Mouse (Mus musculus): ENCODE measurements at regions not wholly inside any gene's neighbourhood (a gene's known extent, or its start where the extent isn't known, plus 50 kb on each side); places are given as distances from the start of the nearest gene placed in this dataset.

- no peaks in the 10 kb centered on the region for H3K36me3 ChIP-seq (ENCODE audit: insufficient read depth, low read length)
- no peaks in the 10 kb centered on the region; the same call in 1 of the 2 replicates for H3K4me1 ChIP-seq (replicated peaks; ENCODE audit: low read depth, low read length)
- H3K9me3 ChIP-seq (ENCODE audit: low read length) = no peaks in the 10 kb centered on the region
- peaks cover 24% of the 10 kb centered on the region for H3K27me3 ChIP-seq (ENCODE audit: insufficient read depth, low read length)
- H3K4me3 ChIP-seq (replicated peaks; ENCODE audit: low read length) = no peak overlapping the region
- TF ChIP-seq NANOG (IDR thresholded peaks at IDR 0.05; ENCODE audit: borderline replicate concordance, low read length) = no peak
- no peak for TF ChIP-seq CTCF (conservative IDR thresholded peaks at IDR 0.05; ENCODE audit: low read length)
- no peak for TF ChIP-seq POU5F1 (IDR thresholded peaks at IDR 0.05; ENCODE audit: borderline replicate concordance, low read length)
Observed at GRCm38 (mm10) chr3:149519575-149519929, 529.2 kb upstream of the Adgrl2 start.

DNA sequence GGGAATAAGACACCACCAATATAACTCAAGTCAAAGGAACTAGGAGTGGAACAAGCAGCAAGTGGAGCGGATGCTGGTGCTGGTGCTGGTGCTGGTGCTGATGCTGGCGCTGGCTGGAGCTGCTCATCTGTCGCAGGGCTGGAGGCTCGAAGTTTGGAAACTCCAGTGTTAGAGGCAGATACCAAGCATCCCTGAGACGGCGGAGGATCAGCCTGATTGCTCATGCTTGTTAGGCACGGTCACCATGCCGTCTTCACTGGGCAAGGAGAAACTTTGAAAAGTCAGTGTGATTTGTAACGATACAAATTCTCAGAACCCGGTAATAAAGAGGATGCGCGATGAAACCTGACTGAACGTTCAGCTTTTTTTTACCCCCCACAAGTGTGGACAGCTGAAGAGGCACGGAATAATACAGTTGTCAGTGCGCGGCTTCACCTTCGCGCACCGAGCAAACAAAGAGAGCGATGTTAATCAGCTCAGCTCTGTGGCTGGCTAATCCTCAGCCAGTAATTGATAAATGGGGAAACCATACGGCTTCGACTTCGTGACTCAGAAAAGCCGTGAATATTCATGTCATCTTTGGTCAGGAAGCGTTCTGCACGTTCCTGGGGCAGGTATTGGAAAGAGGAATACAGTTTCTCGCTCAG is 528.7 kb upstream of the Adgrl2 start:
- Histone ChIP-seq H3K9me3 (ENCODE audit: low read length) (no peaks in the 10 kb centered on the region), H3K4me3 (replicated peaks; ENCODE audit: low read length) (no peak overlapping the region), H3K4me1 (replicated peaks; ENCODE audit: low read depth, low read length) (no peaks in the 10 kb centered on the region; the same call in 1 of the 2 replicates), H3K36me3 (ENCODE audit: insufficient read depth, low read length) (no peaks in the 10 kb centered on the region), H3K27me3 (ENCODE audit: insufficient read depth, low read length) (peaks cover 24% of the 10 kb centered on the region)
- no peak for TF ChIP-seq NANOG (IDR thresholded peaks at IDR 0.05; ENCODE audit: borderline replicate concordance, low read length)
- TF ChIP-seq POU5F1 (IDR thresholded peaks at IDR 0.05; ENCODE audit: borderline replicate concordance, low read length) = no peak
- no peak for TF ChIP-seq CTCF (conservative IDR thresholded peaks at IDR 0.05; ENCODE audit: low read length)

- H3K4me3 ChIP-seq (replicated peaks; ENCODE audit: low read length) = no peak overlapping the region
- TF ChIP-seq NANOG (IDR thresholded peaks at IDR 0.05; ENCODE audit: borderline replicate concordance, low read length) = no peak
- no peak for TF ChIP-seq POU5F1 (IDR thresholded peaks at IDR 0.05; ENCODE audit: borderline replicate concordance, low read length)
- no peak for TF ChIP-seq CTCF (conservative IDR thresholded peaks at IDR 0.05; ENCODE audit: low read length)
- no peaks in the 10 kb centered on the region; the same call in 1 of the 2 replicates for H3K4me1 ChIP-seq (replicated peaks; ENCODE audit: low read depth, low read length)
- H3K9me3 ChIP-seq (ENCODE audit: low read length) = no peaks in the 10 kb centered on the region
- H3K27me3 ChIP-seq (ENCODE audit: insufficient read depth, low read length) = peaks cover 24% of the 10 kb centered on the region
- no peaks in the 10 kb centered on the region for H3K36me3 ChIP-seq (ENCODE audit: insufficient read depth, low read length)
Observed at GRCm38 (mm10) chr3:149517537-149517936, 527.2 kb upstream of the Adgrl2 start.

- Histone ChIP-seq H3K4me3 (replicated peaks; ENCODE audit: low read length) (no peak overlapping the region), H3K36me3 (ENCODE audit: insufficient read depth, low read length) (no peaks in the 10 kb centered on the region), H3K27me3 (ENCODE audit: insufficient read depth, low read length) (no peaks in the 10 kb centered on the region), H3K4me1 (replicated peaks; ENCODE audit: low read depth, low read length) (no peaks in the 10 kb centered on the region), H3K9me3 (ENCODE audit: low read length) (no peaks in the 10 kb centered on the region)
- TF ChIP-seq CTCF (conservative IDR thresholded peaks at IDR 0.05; ENCODE audit: low read length) (no peak), NANOG (IDR thresholded peaks at IDR 0.05; ENCODE audit: borderline replicate concordance, low read length) (no peak), POU5F1 (IDR thresholded peaks at IDR 0.05; ENCODE audit: borderline replicate concordance, low read length) (no peak)
Observed at GRCm38 (mm10) chr3:149509178-149509577, 518.8 kb upstream of the Adgrl2 start.

- TF ChIP-seq NANOG (IDR thresholded peaks at IDR 0.05; ENCODE audit: borderline replicate concordance, low read length) (no peak), CTCF (conservative IDR thresholded peaks at IDR 0.05; ENCODE audit: low read length) (no peak), POU5F1 (IDR thresholded peaks at IDR 0.05; ENCODE audit: borderline replicate concordance, low read length) (no peak)
- Histone ChIP-seq H3K27me3 (ENCODE audit: insufficient read depth, low read length) (no peaks in the 10 kb centered on the region; the same call in 1 of the 2 replicates), H3K36me3 (ENCODE audit: insufficient read depth, low read length) (no peaks in the 10 kb centered on the region), H3K9me3 (ENCODE audit: low read length) (no peaks in the 10 kb centered on the region), H3K4me3 (replicated peaks; ENCODE audit: low read length) (no peak overlapping the region), H3K4me1 (replicated peaks; ENCODE audit: low read depth, low read length) (no peaks in the 10 kb centered on the region)
Observed at GRCm38 (mm10) chr3:149508671-149509070, 518.3 kb upstream of the Adgrl2 start.

- Histone ChIP-seq H3K4me1 (replicated peaks; ENCODE audit: low read depth, low read length) (no peaks in the 10 kb centered on the region), H3K36me3 (ENCODE audit: insufficient read depth, low read length) (no peaks in the 10 kb centered on the region), H3K9me3 (ENCODE audit: low read length) (no peaks in the 10 kb centered on the region), H3K27me3 (ENCODE audit: insufficient read depth, low read length) (no peaks in the 10 kb centered on the region; the same call in 1 of the 2 replicates), H3K4me3 (replicated peaks; ENCODE audit: low read length) (no peak overlapping the region)
- TF ChIP-seq NANOG (IDR thresholded peaks at IDR 0.05; ENCODE audit: borderline replicate concordance, low read length) = no peak
Observed at GRCm38 (mm10) chr3:149505692-149506091, 515.3 kb upstream of the Adgrl2 start.

GRCm38 (mm10) chr3:149503992-149504391 is 513.6 kb upstream of the Adgrl2 start:
- TF ChIP-seq POU5F1 (IDR thresholded peaks at IDR 0.05; ENCODE audit: borderline replicate concordance, low read length) (no peak), NANOG (IDR thresholded peaks at IDR 0.05; ENCODE audit: borderline replicate concordance, low read length) (no peak), CTCF (conservative IDR thresholded peaks at IDR 0.05; ENCODE audit: low read length) (no peak)
- no peaks in the 10 kb centered on the region; the same call in 1 of the 2 replicates for H3K27me3 ChIP-seq (ENCODE audit: insufficient read depth, low read length)
- no peaks in the 10 kb centered on the region for H3K4me1 ChIP-seq (replicated peaks; ENCODE audit: low read depth, low read length)

GRCm38 (mm10) chr3:149500130-149500529 is 509.8 kb upstream of the Adgrl2 start:
- Histone ChIP-seq H3K9me3 (ENCODE audit: low read length) (no peaks in the 10 kb centered on the region), H3K27me3 (ENCODE audit: insufficient read depth, low read length) (no peaks in the 10 kb centered on the region; the same call in 1 of the 2 replicates), H3K4me1 (replicated peaks; ENCODE audit: low read depth, low read length) (no peaks in the 10 kb centered on the region), H3K4me3 (replicated peaks; ENCODE audit: low read length) (no peak overlapping the region), H3K36me3 (ENCODE audit: insufficient read depth, low read length) (no peaks in the 10 kb centered on the region)
- TF ChIP-seq NANOG (IDR thresholded peaks at IDR 0.05; ENCODE audit: borderline replicate concordance, low read length) (no peak), POU5F1 (IDR thresholded peaks at IDR 0.05; ENCODE audit: borderline replicate concordance, low read length) (no peak), CTCF (conservative IDR thresholded peaks at IDR 0.05; ENCODE audit: low read length) (no peak)

More at GRCm38 (mm10) chr3:149503992-149504391, 513.6 kb upstream of the Adgrl2 start:
- H3K36me3 ChIP-seq (ENCODE audit: insufficient read depth, low read length) = no peaks in the 10 kb centered on the region
- H3K4me3 ChIP-seq (replicated peaks; ENCODE audit: low read length) = no peak overlapping the region
- H3K9me3 ChIP-seq (ENCODE audit: low read length) = no peaks in the 10 kb centered on the region

DNA sequence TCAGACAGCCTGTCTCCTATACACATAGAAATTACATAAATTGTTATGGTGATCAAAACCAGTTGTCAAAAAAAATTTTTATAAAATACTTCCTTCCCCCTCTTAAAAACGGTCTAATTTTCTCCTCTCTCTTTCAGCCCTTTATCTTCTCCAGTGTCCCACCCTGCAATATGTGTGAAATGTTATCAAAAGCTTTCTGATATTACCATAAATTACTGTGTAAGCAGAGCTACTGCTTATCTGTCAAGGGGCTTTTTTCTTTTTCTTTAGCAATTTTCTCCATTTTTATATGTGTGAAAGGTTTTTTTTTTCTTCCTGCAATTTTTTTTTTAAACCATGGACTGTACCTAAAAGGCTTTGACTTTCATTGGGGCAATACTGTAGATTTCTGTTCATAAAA is 508.4 kb upstream of the Adgrl2 start:
- Histone ChIP-seq H3K27me3 (ENCODE audit: insufficient read depth, low read length) (no peaks in the 10 kb centered on the region; the same call in 1 of the 2 replicates), H3K9me3 (ENCODE audit: low read length) (no peaks in the 10 kb centered on the region), H3K36me3 (ENCODE audit: insufficient read depth, low read length) (no peaks in the 10 kb centered on the region), H3K4me3 (replicated peaks; ENCODE audit: low read length) (no peak overlapping the region), H3K4me1 (replicated peaks; ENCODE audit: low read depth, low read length) (no peaks in the 10 kb centered on the region; the same call in 1 of the 2 replicates)
- no peak for TF ChIP-seq CTCF (conservative IDR thresholded peaks at IDR 0.05; ENCODE audit: low read length)
- TF ChIP-seq NANOG (IDR thresholded peaks at IDR 0.05; ENCODE audit: borderline replicate concordance, low read length) = no peak
- TF ChIP-seq POU5F1 (IDR thresholded peaks at IDR 0.05; ENCODE audit: borderline replicate concordance, low read length) = no peak
